Mouse (Mus musculus) neural tube, embryonic 15.5 days (tissue): ENCODE measurements at regions not wholly inside any gene's neighbourhood (a gene's known extent, or its start where the extent isn't known, plus 50 kb on each side); places are given as distances from the start of the nearest gene placed in this dataset.

Experiments
- ATAC-seq: fragments of 200-750 bp; cut with Nextera tagmentation; 2 replicates; pipeline ENCODE4 v1.8.0; 2017; ENCODE audit warnings: mild to moderate bottlenecking, moderate TSS enrichment, moderate library complexity; ENCODE audit not compliant: low FRiP score
- H3K27ac ChIP-seq: fragments of 300-500 bp; sonication (generic); replicated peaks from 2 replicates; pipeline ENCODE4 v1.5.1; 2015; ENCODE audit warnings: mild to moderate bottlenecking, inconsistent platforms
- H3K27me3 ChIP-seq: fragments of 300-500 bp; sonication (generic); replicated peaks from 2 replicates; pipeline ENCODE4 v1.6.1; 2015; ENCODE audit warnings: inconsistent platforms
- H3K36me3 ChIP-seq: fragments of 300-500 bp; sonication (generic); 2 replicates; pipeline ENCODE4 v1.6.1; 2015; ENCODE audit warnings: inconsistent platforms
- H3K4me1 ChIP-seq: fragments of 300-500 bp; sonication (generic); 2 replicates; pipeline ENCODE4 v1.6.1; 2015; ENCODE audit warnings: inconsistent platforms
- H3K4me2 ChIP-seq: fragments of 300-500 bp; sonication (generic); 2 replicates; pipeline ENCODE4 v1.6.1; 2015; ENCODE audit warnings: inconsistent platforms, mild to moderate bottlenecking, moderate library complexity
- H3K4me3 ChIP-seq: fragments of 300-500 bp; sonication (generic); replicated peaks from 2 replicates; pipeline ENCODE4 v1.5.1; 2015; ENCODE audit warnings: mild to moderate bottlenecking, inconsistent platforms
- H3K9ac ChIP-seq: fragments of 300-500 bp; sonication (generic); replicated peaks from 2 replicates; pipeline ENCODE4 v1.6.1; 2015; ENCODE audit warnings: mild to moderate bottlenecking, inconsistent platforms
- H3K9me3 ChIP-seq: fragments of 300-500 bp; sonication (generic); replicated peaks from 2 replicates; pipeline ENCODE4 v1.6.1; 2016; ENCODE audit warnings: inconsistent platforms
- WGBS: fragments of 180-500 bp; shearing (Covaris S2); methylation state at CpG from one replicate; pipeline ENCODE4 v1.1.7; 2015; ENCODE audit warnings: mixed read lengths; 5-methylcytosine and 5-hydroxymethylcytosine counted together

GRCm38 (mm10) chr4:30408525-30408924 lies 1555.4 kb upstream of the Map3k7 start:
- no peak for ATAC-seq
- Histone ChIP-seq H3K27me3 (no peaks in the 10 kb centered on the region), H3K27ac (no peak overlapping the region), H3K4me3 (no peak overlapping the region), H3K9ac (no peak overlapping the region), H3K9me3 (no peaks in the 10 kb centered on the region), H3K36me3 (no peaks in the 10 kb centered on the region), H3K4me1 (no peaks in the 10 kb centered on the region), H3K4me2 (no peak overlapping the region)
- WGBS = 74% methylated on average over 2 of the region's 2 CpGs

GRCm38 (mm10) chr4:30447644-30448043 lies 1516.3 kb upstream of the Map3k7 start:
- H3K4me1 ChIP-seq = no peaks in the 10 kb centered on the region
- ATAC-seq = no peak
- no peaks in the 10 kb centered on the region for H3K36me3 ChIP-seq
- H3K4me2 ChIP-seq = no peak overlapping the region
- H3K27ac ChIP-seq = no peak overlapping the region
- no peaks in the 10 kb centered on the region for H3K9me3 ChIP-seq
- no peak overlapping the region for H3K9ac ChIP-seq
- 61% methylated on average over 6 of the region's 6 CpGs for WGBS
- H3K4me3 ChIP-seq = no peak overlapping the region
- H3K27me3 ChIP-seq = no peaks in the 10 kb centered on the region

GRCm38 (mm10) chr4:30450395-30450794 lies 1513.5 kb upstream of the Map3k7 start:
- H3K4me3 ChIP-seq = no peak overlapping the region
- no peak for ATAC-seq
- no peak overlapping the region for H3K9ac ChIP-seq
- no peaks in the 10 kb centered on the region for H3K4me1 ChIP-seq
- WGBS = 86% methylated on average over 1 of the region's 1 CpGs
- no peak overlapping the region for H3K4me2 ChIP-seq
- H3K36me3 ChIP-seq = no peaks in the 10 kb centered on the region
- no peaks in the 10 kb centered on the region for H3K9me3 ChIP-seq
- no peak overlapping the region for H3K27ac ChIP-seq
- no peaks in the 10 kb centered on the region for H3K27me3 ChIP-seq

DNA sequence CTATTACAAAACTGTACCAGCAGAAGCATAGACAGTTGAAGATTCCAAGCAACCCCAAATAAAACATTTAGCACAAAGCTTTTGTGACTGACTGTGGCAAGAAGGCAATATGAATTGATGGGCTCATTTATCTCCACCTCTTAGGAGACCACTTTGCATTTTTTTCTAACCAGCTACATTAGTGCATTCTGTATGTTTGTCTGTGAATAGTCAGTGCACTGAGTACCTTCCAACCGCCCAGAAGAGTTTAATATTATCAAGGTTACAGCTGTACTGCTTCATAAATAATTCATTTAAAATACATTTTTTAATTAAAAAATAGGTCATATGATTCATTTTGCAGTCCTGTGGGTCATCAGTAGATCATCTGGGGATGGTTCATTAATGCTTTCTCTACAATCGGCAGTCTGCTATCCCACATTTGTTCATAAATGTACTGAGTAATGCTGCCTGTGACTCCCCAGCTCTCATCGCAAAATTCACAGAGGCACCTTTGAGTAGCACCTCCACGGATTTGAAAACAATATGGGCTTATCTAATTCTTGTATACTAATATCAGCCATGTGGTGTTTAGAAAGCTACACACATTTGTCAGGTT lies 1496.5 kb upstream of the Map3k7 start:
- no peaks in the 10 kb centered on the region for H3K9me3 ChIP-seq

GRCm38 (mm10) chr4:30476621-30477020 lies 1487.3 kb upstream of the Map3k7 start:
- no peaks in the 10 kb centered on the region for H3K27me3 ChIP-seq
- H3K4me3 ChIP-seq = no peak overlapping the region
- H3K9ac ChIP-seq = no peak overlapping the region
- no peak overlapping the region for H3K4me2 ChIP-seq
- H3K4me1 ChIP-seq = no peaks in the 10 kb centered on the region
- no peaks in the 10 kb centered on the region for H3K36me3 ChIP-seq
- no peak for ATAC-seq
- WGBS = 6% methylated on average over 1 of the region's 1 CpGs
- H3K9me3 ChIP-seq = no peaks in the 10 kb centered on the region
- no peak overlapping the region for H3K27ac ChIP-seq

More for the DNA sequence above, 1496.5 kb upstream of the Map3k7 start:
- H3K4me1 ChIP-seq = no peaks in the 10 kb centered on the region
- ATAC-seq = peak; percentile 79
- no peaks in the 10 kb centered on the region for H3K27me3 ChIP-seq
- H3K4me3 ChIP-seq = no peak overlapping the region
- H3K9ac ChIP-seq = no peak overlapping the region
- H3K4me2 ChIP-seq = no peak overlapping the region
- 54% methylated on average over 4 of the region's 4 CpGs for WGBS
- no peaks in the 10 kb centered on the region for H3K36me3 ChIP-seq
- H3K27ac ChIP-seq = no peak overlapping the region

- no peak for ATAC-seq
- H3K4me1 ChIP-seq = no peaks in the 10 kb centered on the region
- no peak overlapping the region for H3K27ac ChIP-seq
- 17% methylated on average over 1 of the region's 1 CpGs for WGBS
- H3K4me2 ChIP-seq = no peak overlapping the region
- no peak overlapping the region for H3K4me3 ChIP-seq
- no peaks in the 10 kb centered on the region for H3K9me3 ChIP-seq
- H3K27me3 ChIP-seq = no peaks in the 10 kb centered on the region
- H3K36me3 ChIP-seq = no peaks in the 10 kb centered on the region
- H3K9ac ChIP-seq = no peak overlapping the region
Observed at GRCm38 (mm10) chr4:30500067-30500670, 1463.7 kb upstream of the Map3k7 start.
